Mouse (Mus musculus): Measurements from ENCODE around the gene Evi2a. TPM values are rescaled to one million over a fixed set of nuclear protein-coding genes. Genes with fewer than 3 reads are reported as not detected.
A peak's percentile ranks its signal among the peaks of the same experiment; 100 is the strongest.

Evi2a gene
- polyA plus RNA-seq, 1 experiment = 13.1 TPM

DNA sequence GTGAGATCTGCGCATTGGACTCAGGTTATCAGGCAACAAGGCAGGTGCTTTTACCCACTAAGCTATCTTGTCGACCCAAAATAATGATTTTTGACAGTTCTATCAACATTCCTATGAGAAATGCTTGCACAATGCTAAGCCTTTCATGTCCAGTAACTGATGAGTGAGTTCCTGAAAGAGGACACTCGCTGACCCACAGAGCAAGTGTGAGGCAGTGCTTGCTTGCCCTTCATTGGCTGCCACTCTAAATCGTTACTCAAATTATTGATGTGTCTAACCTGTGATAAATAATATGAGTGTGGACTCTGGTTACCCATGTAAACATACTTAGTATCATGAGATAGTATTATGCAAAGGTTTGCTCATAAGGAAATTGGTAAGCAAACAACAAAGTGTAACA lies 30.1 kb upstream of the Evi2a start:
- no peak overlapping the region for H3K27ac ChIP-seq (ENCODE audit: control insufficient read depth, insufficient read depth, low read depth, low read length, poor library complexity)
- no peak for TF ChIP-seq CTCF (IDR thresholded peaks at IDR 0.05; ENCODE audit: control insufficient read depth, insufficient read depth, low read length)
- no peak for TF ChIP-seq POLR2A (IDR thresholded peaks at IDR 0.05; ENCODE audit: borderline replicate concordance, control insufficient read depth, low read depth, low read length)
- 80% methylated on average over 4 of the region's 4 CpGs for WGBS
- no peak overlapping the region for H3K4me3 ChIP-seq (replicated peaks; ENCODE audit: control insufficient read depth, low read depth, low read length)
- no peaks in the 10 kb centered on the region for H3K4me1 ChIP-seq (ENCODE audit: control insufficient read depth, insufficient read depth, low read length)

DNA sequence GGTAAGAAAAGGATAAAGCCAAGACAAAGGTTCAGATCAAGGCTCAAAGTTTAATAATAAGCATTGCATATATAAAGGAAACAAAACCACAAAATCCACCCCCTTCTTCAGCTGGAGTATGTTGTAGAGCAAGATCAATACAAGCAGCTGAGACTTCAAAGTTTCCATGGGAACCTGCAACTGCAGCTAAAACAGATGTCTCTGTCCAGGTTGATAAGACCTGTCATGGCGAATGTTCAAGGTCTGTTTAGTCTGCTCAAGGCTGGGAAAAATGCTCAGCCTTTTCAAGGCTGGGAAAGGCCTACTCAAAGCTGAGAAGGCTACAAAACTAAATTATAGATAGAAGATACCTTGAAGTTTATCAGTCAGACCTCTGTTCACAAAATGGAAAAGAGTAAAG lies 22.2 kb upstream of the Evi2a start:
- Histone ChIP-seq H3K4me3 (replicated peaks; ENCODE audit: control insufficient read depth, low read depth, low read length) (no peak overlapping the region), H3K4me1 (ENCODE audit: control insufficient read depth, insufficient read depth, low read length) (no peaks in the 10 kb centered on the region; the same call in 1 of the 2 replicates), H3K27ac (ENCODE audit: control insufficient read depth, insufficient read depth, low read depth, low read length, poor library complexity) (no peak overlapping the region)
- TF ChIP-seq POLR2A (IDR thresholded peaks at IDR 0.05; ENCODE audit: borderline replicate concordance, control insufficient read depth, low read depth, low read length) (no peak), CTCF (IDR thresholded peaks at IDR 0.05; ENCODE audit: control insufficient read depth, insufficient read depth, low read length) (no peak)
- WGBS = 56% methylated on average over 1 of the region's 1 CpGs

DNA sequence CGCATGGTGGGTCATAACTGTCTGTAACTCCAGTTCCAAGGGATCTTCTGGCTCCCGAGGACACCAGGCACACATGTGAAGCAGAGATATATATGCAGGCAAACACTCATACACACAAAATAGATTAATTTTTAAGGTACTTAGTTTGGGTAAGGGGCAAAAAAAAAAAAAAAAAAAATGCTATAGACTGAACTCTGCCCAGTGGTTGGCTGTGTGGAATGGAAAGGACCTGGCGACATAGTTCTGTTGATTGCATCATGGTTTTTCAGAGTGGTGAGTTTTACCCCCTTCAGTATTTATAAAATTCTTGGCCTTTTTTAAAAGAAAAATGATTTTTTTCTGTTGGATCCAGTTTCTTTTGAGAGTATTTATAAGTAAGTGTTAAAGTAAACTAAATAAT lies 5.9 kb upstream of the Evi2a start:
- Histone ChIP-seq H3K27ac (ENCODE audit: control insufficient read depth, insufficient read depth, low read depth, low read length, poor library complexity) (no peak overlapping the region), H3K4me1 (ENCODE audit: control insufficient read depth, insufficient read depth, low read length) (peaks cover 3% of the 10 kb centered on the region), H3K4me3 (replicated peaks; ENCODE audit: control insufficient read depth, low read depth, low read length) (no peak overlapping the region)
- WGBS = 61% methylated on average over 3 of the region's 3 CpGs
- TF ChIP-seq POLR2A (IDR thresholded peaks at IDR 0.05; ENCODE audit: borderline replicate concordance, control insufficient read depth, low read depth, low read length) (no peak), CTCF (IDR thresholded peaks at IDR 0.05; ENCODE audit: control insufficient read depth, insufficient read depth, low read length) (no peak)

DNA sequence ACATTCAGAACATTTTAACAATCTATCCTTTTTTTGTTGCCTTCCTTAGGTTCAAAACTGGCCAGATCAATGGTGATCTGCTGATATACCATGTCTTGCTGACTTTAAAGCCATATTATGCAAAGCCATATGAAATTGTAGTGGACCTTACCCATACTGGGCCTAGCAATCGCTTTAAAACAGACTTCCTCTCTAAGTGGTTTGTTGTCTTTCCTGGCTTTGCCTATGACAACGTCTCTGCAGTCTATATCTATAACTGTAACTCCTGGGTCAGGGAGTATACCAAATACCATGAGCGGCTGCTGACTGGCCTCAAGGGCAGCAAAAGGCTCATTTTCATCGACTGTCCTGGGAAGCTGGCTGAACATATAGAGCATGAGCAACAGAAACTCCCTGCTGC lies 5.1 kb upstream of the Evi2a start:
- H3K27ac ChIP-seq (ENCODE audit: control insufficient read depth, insufficient read depth, low read depth, low read length, poor library complexity) = no peak overlapping the region
- TF ChIP-seq POLR2A (IDR thresholded peaks at IDR 0.05; ENCODE audit: borderline replicate concordance, control insufficient read depth, low read depth, low read length) (no peak), CTCF (IDR thresholded peaks at IDR 0.05; ENCODE audit: control insufficient read depth, insufficient read depth, low read length) (no peak)
- 14% methylated on average over 4 of the region's 4 CpGs for WGBS
- peaks cover 6% of the 10 kb centered on the region for H3K4me1 ChIP-seq (ENCODE audit: control insufficient read depth, insufficient read depth, low read length)
- H3K4me3 ChIP-seq (replicated peaks; ENCODE audit: control insufficient read depth, low read depth, low read length) = no peak overlapping the region

DNA sequence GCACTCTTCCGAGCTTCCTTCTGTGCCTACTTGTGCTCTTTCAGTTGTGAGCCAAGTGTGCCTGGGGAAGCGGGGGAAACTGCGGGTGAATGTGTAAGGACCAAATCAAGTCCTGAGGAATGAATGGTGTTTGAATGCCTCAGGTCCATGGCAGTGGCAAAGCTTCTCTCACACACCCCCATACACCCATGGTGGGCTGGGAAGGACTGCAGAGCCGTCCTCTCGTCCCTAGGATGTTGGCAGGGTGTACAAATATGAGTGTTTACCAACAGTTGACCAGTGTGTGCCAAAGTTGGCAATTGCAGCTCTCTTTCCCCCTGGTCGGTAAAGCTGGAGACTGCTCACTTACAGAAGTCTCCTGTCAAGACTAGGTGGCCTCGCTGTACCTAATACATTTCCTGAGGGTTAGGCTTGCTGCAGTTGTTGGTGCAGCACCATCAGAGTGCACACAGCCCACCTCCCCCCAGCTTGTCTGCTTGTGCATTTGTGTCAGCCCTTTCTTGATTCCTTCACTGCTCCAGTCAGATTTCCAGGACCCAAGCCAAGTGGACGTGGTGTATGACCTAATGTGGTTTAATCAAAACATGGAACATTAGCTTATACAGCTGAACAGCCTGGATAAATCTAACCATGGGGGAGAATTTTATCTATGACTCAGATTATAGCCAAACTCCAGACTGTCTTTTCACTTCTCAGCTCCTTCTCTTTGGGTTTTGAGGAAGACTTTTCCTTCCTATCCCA lies 3.7 kb upstream of the Evi2a start:
- no peak for TF ChIP-seq CTCF (IDR thresholded peaks at IDR 0.05; ENCODE audit: control insufficient read depth, insufficient read depth, low read length)
- TF ChIP-seq POLR2A (IDR thresholded peaks at IDR 0.05; ENCODE audit: borderline replicate concordance, control insufficient read depth, low read depth, low read length) = no peak
- Histone ChIP-seq H3K4me1 (ENCODE audit: control insufficient read depth, insufficient read depth, low read length) (peaks cover 6% of the 10 kb centered on the region), H3K27ac (ENCODE audit: control insufficient read depth, insufficient read depth, low read depth, low read length, poor library complexity) (no peak overlapping the region), H3K4me3 (replicated peaks; ENCODE audit: control insufficient read depth, low read depth, low read length) (no peak overlapping the region)
- 73% methylated on average over 8 of the region's 8 CpGs for WGBS

DNA sequence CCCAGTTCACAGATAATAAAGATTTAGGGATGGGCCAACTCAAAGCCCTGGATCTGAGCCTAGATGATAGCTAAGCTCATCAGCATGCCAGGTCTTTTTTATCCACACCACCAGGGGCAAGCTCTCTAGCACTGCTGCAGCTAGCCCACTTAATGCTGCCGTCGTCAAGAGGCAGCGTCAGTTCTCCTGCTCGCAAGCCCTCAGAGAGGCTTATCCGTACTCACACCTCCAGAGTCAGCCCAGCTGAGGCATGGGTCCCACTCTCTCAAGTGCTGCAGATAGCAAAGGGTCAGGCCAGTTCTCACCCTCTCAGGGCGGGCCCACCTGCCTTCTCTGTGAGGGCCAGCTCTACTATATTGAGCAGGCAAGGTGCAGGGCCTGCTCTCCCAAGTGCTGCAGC lies 2.9 kb upstream of the Evi2a start:
- Histone ChIP-seq H3K4me3 (replicated peaks; ENCODE audit: control insufficient read depth, low read depth, low read length) (no peak overlapping the region), H3K4me1 (ENCODE audit: control insufficient read depth, insufficient read depth, low read length) (peaks cover 6% of the 10 kb centered on the region), H3K27ac (ENCODE audit: control insufficient read depth, insufficient read depth, low read depth, low read length, poor library complexity) (no peak overlapping the region)
- TF ChIP-seq POLR2A (IDR thresholded peaks at IDR 0.05; ENCODE audit: borderline replicate concordance, control insufficient read depth, low read depth, low read length) = no peak
- TF ChIP-seq CTCF (IDR thresholded peaks at IDR 0.05; ENCODE audit: control insufficient read depth, insufficient read depth, low read length) = no peak
- WGBS = 47% methylated on average over 6 of the region's 6 CpGs

DNA sequence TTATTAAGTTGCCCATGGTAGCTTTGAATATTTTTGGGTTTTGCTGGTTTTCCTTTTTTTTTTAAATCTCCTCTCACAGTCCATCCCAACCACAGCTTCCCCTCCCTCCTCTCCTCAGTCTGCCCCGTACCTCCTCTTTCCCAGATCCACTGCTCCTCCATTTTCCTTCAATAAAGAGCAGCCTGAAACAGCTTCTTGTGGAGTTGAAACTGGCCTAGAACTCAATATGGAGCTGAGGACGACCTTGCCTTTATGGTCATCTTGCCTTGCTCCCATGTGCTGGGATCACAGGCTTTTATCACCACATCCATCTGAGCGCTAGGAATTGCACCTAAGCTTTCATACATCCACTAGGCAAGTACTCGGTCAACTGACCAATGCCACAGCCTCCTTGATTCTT lies 1.1 kb upstream of the Evi2a start:
- Histone ChIP-seq H3K4me3 (replicated peaks; ENCODE audit: control insufficient read depth, low read depth, low read length) (no peak overlapping the region), H3K27ac (ENCODE audit: control insufficient read depth, insufficient read depth, low read depth, low read length, poor library complexity) (no peak overlapping the region), H3K4me1 (ENCODE audit: control insufficient read depth, insufficient read depth, low read length) (peaks cover 10% of the 10 kb centered on the region)
- WGBS = 79% methylated on average over 4 of the region's 4 CpGs
- TF ChIP-seq POLR2A (IDR thresholded peaks at IDR 0.05; ENCODE audit: borderline replicate concordance, control insufficient read depth, low read depth, low read length) (no peak), CTCF (IDR thresholded peaks at IDR 0.05; ENCODE audit: control insufficient read depth, insufficient read depth, low read length) (no peak)

DNA sequence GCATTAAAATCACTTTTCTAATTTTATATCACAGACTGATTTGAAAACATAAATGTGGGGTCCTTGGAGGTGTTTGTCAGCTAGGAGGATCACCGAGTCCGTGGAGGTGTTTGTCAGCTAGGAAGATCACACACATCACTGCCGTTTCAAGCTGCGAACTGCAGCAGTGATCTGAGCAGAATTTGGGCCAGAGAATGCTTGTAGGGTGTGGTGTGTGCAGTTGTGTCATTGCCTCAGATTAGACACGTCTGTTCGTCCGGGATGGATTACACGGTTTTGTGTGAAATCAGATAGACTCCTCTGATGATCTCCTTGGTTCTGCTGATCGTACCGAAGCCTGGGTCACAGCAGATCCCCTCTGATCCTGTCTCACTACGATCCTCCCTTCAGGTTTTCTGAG lies 365 bp upstream of the Evi2a start:
- peak overlapping the region; percentile 81 for H3K27ac ChIP-seq (ENCODE audit: control insufficient read depth, insufficient read depth, low read depth, low read length, poor library complexity)
- TF ChIP-seq CTCF (IDR thresholded peaks at IDR 0.05; ENCODE audit: control insufficient read depth, insufficient read depth, low read length) = no peak
- TF ChIP-seq POLR2A (IDR thresholded peaks at IDR 0.05; ENCODE audit: borderline replicate concordance, control insufficient read depth, low read depth, low read length) = no peak
- WGBS = 38% methylated on average over 11 of the region's 11 CpGs
- H3K4me3 ChIP-seq (replicated peaks; ENCODE audit: control insufficient read depth, low read depth, low read length) = peak overlapping the region; percentile 55
- H3K4me1 ChIP-seq (ENCODE audit: control insufficient read depth, insufficient read depth, low read length) = peaks cover 12% of the 10 kb centered on the region

Measured in bone marrow, adult 2 months (tissue).